Mouse (Mus musculus) MEL (cell line): ENCODE measurements around the gene Gm13084. TPM values are rescaled to one million over a fixed set of nuclear protein-coding genes. Genes with fewer than 3 reads are reported as not detected.
"Not testable (repeated sequence)": the region's sequence is repeated elsewhere in the genome, so short reads cannot be mapped to it uniquely, and the experiment has no call there.

Experiments
- DNase-seq: peaks from one replicate; pipeline ENCODE4 v3.0.0; 2011; ENCODE audit warnings: low read depth, low spot score
- H3K27ac ChIP-seq: 2 replicates; pipeline ENCODE4 v1.5.1; 2012; ENCODE audit warnings: low read depth, mild to moderate bottlenecking, control low read depth, low read length, moderate library complexity; ENCODE audit not compliant: control insufficient read depth
- H3K27me3 ChIP-seq, 2 experiments: fragments of 150-350 bp in 1 of 2; sonication (generic) in 1 of 2; 2 replicates each; pipeline ENCODE4 v1.6.1; 2012; ENCODE audit warnings: low read length in 2 of 2, mild to moderate bottlenecking in 2 of 2, improper control_type of control experiment in 1 of 2, moderate library complexity in 1 of 2; ENCODE audit not compliant: insufficient read depth in 2 of 2, control insufficient read depth in 1 of 2
- H3K36me3 ChIP-seq, 2 experiments: 2 replicates each; pipeline ENCODE4 v1.6.1; 2012 to 2014; ENCODE audit warnings: low read length in 2 of 2, improper control_type of control experiment in 1 of 2, inconsistent platforms in 1 of 2, mild to moderate bottlenecking in 1 of 2; ENCODE audit not compliant: insufficient read depth in 2 of 2, control insufficient read depth in 1 of 2
- H3K4me1 ChIP-seq, 2 experiments: fragments of 150-350 bp in 1 of 2; sonication (generic) in 1 of 2; 2 replicates each; pipeline ENCODE4 v1.6.1; 2012; ENCODE audit warnings: low read length in 2 of 2, improper control_type of control experiment in 1 of 2, mild to moderate bottlenecking in 1 of 2; ENCODE audit not compliant: insufficient read depth in 2 of 2, control insufficient read depth in 1 of 2
- H3K4me3 ChIP-seq, 2 experiments: fragments of 150-350 bp in 1 of 2; sonication (generic) in 1 of 2; 2 replicates each; pipeline ENCODE4 v1.5.1; 2012; ENCODE audit warnings: low read depth in 2 of 2, low read length in 2 of 2, mild to moderate bottlenecking in 2 of 2, moderate library complexity in 2 of 2, control low read depth in 1 of 2, improper control_type of control experiment in 1 of 2; ENCODE audit not compliant: control insufficient read depth in 1 of 2, insufficient read depth in 1 of 2
- H3K79me2 ChIP-seq: 2 replicates; pipeline ENCODE4 v1.6.1; 2012; ENCODE audit warnings: mild to moderate bottlenecking, low read length, moderate library complexity; ENCODE audit not compliant: control insufficient read depth, poor library complexity, insufficient read depth
- H3K9ac ChIP-seq: 2 replicates; pipeline ENCODE4 v1.6.1; 2012; ENCODE audit warnings: low read depth, mild to moderate bottlenecking, control low read depth, low read length, moderate library complexity; ENCODE audit not compliant: control insufficient read depth, poor library complexity, severe bottlenecking
- H3K9me3 ChIP-seq: fragments of 150-350 bp; sonication (generic); replicated peaks from 2 replicates; pipeline ENCODE4 v1.6.1; 2012; ENCODE audit warnings: mild to moderate bottlenecking, low read length, improper control_type of control experiment, moderate library complexity; ENCODE audit not compliant: insufficient read depth
- BHLHE40 ChIP-seq: IDR thresholded peaks from 2 replicates; pipeline ENCODE4 v1.6.1; 2012; ENCODE audit warnings: low read depth, mild to moderate bottlenecking, inconsistent platforms, low read length, improper control_type of control experiment, borderline replicate concordance
- E2F4 ChIP-seq: IDR thresholded peaks from 2 replicates; pipeline ENCODE4 v1.6.1; 2011; ENCODE audit warnings: low read depth, low read length, improper control_type of control experiment, borderline replicate concordance
- ELF1 ChIP-seq: IDR thresholded peaks from 2 replicates; pipeline ENCODE4 v1.6.1; 2014; ENCODE audit warnings: low read depth, mild to moderate bottlenecking, inconsistent platforms, low read length, improper control_type of control experiment, moderate library complexity
- EP300 ChIP-seq, 2 experiments: IDR thresholded peaks; 2 replicates each; pipeline ENCODE4 v1.6.1; 2011; ENCODE audit warnings: improper control_type of control experiment in 2 of 2, low read length in 2 of 2, low read depth in 1 of 2, mild to moderate bottlenecking in 1 of 2
- GABPA ChIP-seq: IDR thresholded peaks from 2 replicates; pipeline ENCODE4 v1.6.1; 2012; ENCODE audit warnings: low read depth, mild to moderate bottlenecking, inconsistent platforms, low read length, improper control_type of control experiment, moderate library complexity
- HCFC1 ChIP-seq: IDR thresholded peaks from 2 replicates; pipeline ENCODE4 v1.6.1; 2012; ENCODE audit warnings: low read depth, mild to moderate bottlenecking, inconsistent platforms, low read length, improper control_type of control experiment, moderate library complexity
- JUND ChIP-seq: IDR thresholded peaks from 2 replicates; pipeline ENCODE4 v1.6.1; 2011; ENCODE audit warnings: low read depth, mild to moderate bottlenecking, improper control_type of control experiment, low read length
- MAFK ChIP-seq: IDR thresholded peaks from 2 replicates; pipeline ENCODE4 v1.6.1; 2011; ENCODE audit warnings: low read depth, mild to moderate bottlenecking, low read length, improper control_type of control experiment, borderline replicate concordance
- MAX ChIP-seq: IDR thresholded peaks from 2 replicates; pipeline ENCODE4 v1.6.1; 2011; ENCODE audit warnings: low read length, improper control_type of control experiment
- NRF1 ChIP-seq: IDR thresholded peaks from 2 replicates; pipeline ENCODE4 v1.6.1; 2014; ENCODE audit warnings: low read depth, mild to moderate bottlenecking, inconsistent platforms, low read length, improper control_type of control experiment, moderate library complexity; ENCODE audit not compliant: poor library complexity, insufficient read depth, severe bottlenecking
- POLR2A ChIP-seq, 2 experiments: IDR thresholded peaks; 2 replicates each; pipeline ENCODE4 v1.6.1; 2011 to 2012; ENCODE audit warnings: low read length in 2 of 2, mild to moderate bottlenecking in 2 of 2, control low read depth in 1 of 2, improper control_type of control experiment in 1 of 2, low read depth in 1 of 2, moderate library complexity in 1 of 2; ENCODE audit not compliant: control insufficient read depth in 1 of 2, insufficient read depth in 1 of 2, poor library complexity in 1 of 2
- POLR2AphosphoS2 ChIP-seq: IDR thresholded peaks from 2 replicates; pipeline ENCODE4 v1.6.1; 2011; ENCODE audit warnings: low read length, improper control_type of control experiment
- RCOR1 ChIP-seq: IDR thresholded peaks from 2 replicates; pipeline ENCODE4 v1.6.1; 2012; ENCODE audit warnings: low read depth, mild to moderate bottlenecking, inconsistent platforms, low read length, improper control_type of control experiment
- SIN3A ChIP-seq: IDR thresholded peaks from 2 replicates; pipeline ENCODE4 v1.6.1; 2012; ENCODE audit warnings: low read length, improper control_type of control experiment, inconsistent platforms
- SMC3 ChIP-seq: IDR thresholded peaks from 2 replicates; pipeline ENCODE4 v1.6.1; 2011; ENCODE audit warnings: low read depth, low read length, improper control_type of control experiment
- TCF12 ChIP-seq: IDR thresholded peaks from 2 replicates; pipeline ENCODE4 v1.6.1; 2014; ENCODE audit warnings: low read depth, mild to moderate bottlenecking, inconsistent platforms, low read length, improper control_type of control experiment, moderate library complexity
- ZC3H11A ChIP-seq: IDR thresholded peaks from 2 replicates; pipeline ENCODE4 v1.6.1; 2012; ENCODE audit warnings: low read depth, mild to moderate bottlenecking, inconsistent platforms, low read length, improper control_type of control experiment
- ZKSCAN1 ChIP-seq: IDR thresholded peaks from 2 replicates; pipeline ENCODE4 v1.6.1; 2012; ENCODE audit warnings: low read depth, mild to moderate bottlenecking, inconsistent platforms, low read length, improper control_type of control experiment, moderate library complexity
- ZNF384 ChIP-seq: IDR thresholded peaks from 2 replicates; pipeline ENCODE4 v1.6.1; 2012; ENCODE audit warnings: low read depth, mild to moderate bottlenecking, inconsistent platforms, low read length, improper control_type of control experiment
- polyA plus RNA-seq, 2 experiments: library from polyadenylated mRNA; stranded (reverse) in 1 of 2; unstranded in 1 of 2; fragments of >175 nt in 1 of 2; fragments of >200 nt in 1 of 2; gene quantifications; 2 replicates each; pipeline versions ENCODE4 v1.2.1 to v1.2.4; 2012; ENCODE audit warnings: low replicate concordance in 2 of 2, low read depth in 1 of 2; ENCODE audit not compliant: insufficient read length in 2 of 2, insufficient read depth in 1 of 2, missing spikeins in 1 of 2
- total RNA-seq: library from RNA; depleted of rRNA; stranded (reverse); fragments of 300-350 nt; gene quantifications from 2 replicates; pipeline ENCODE4 v1.2.3, GENCODE M21; 2012; rRNA removed

The Gm13084 gene
- total RNA-seq: not detected in 2 replicates
- not detected for polyA plus RNA-seq

DNA sequence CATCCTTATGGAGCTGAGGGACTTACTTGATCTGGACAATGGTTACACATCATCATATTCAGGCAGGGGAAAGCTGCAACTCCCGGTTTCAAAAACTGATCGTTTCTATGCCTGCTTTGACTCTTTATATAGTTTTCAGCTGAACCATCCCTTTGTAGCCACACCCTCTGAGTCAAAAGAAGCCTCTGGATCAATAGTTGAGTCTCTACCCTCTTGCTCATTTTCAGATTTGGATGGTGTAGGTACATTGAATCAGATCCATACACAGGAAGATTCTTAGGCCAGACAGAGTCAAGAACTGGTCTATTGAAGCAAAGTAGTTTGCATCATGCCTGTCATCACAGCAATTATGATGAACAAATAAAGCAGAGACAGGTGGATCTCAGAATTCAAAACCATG lies at the start of gene Gm13084:
Gene Gm13084 (minus strand): TSS at position 101 of the 400 bp plus-strand sequence.
- Histone ChIP-seq H3K4me3 (no peak within 1 kb of the TSS), H3K36me3 (no peaks in the 10 kb centered on the region), H3K9ac (no peak within 1 kb of the TSS), H3K27ac (no peak within 1 kb of the TSS), H3K79me2 (no peaks in the 10 kb centered on the region), H3K9me3 (no peaks in the 10 kb centered on the region), H3K27me3 (no peaks in the 10 kb centered on the region), H3K4me1 (no peaks in the 10 kb centered on the region)
- no peak for DNase-seq
- TF ChIP-seq ZNF384: no peak
- no peak for TF ChIP-seq NRF1
- TF ChIP-seq SIN3A: no peak
- TF ChIP-seq POLR2A (IDR thresholded peaks at IDR 0.05; ENCODE audit: control insufficient read depth in 1 of 2, insufficient read depth in 1 of 2, low read depth in 1 of 2, low read length in 2 of 2, poor library complexity in 1 of 2): no peak
- no peak for TF ChIP-seq ELF1
- TF ChIP-seq E2F4: no peak
- no peak for TF ChIP-seq TCF12
- TF ChIP-seq EP300 (IDR thresholded peaks at IDR 0.05; ENCODE audit: low read depth in 1 of 2, low read length in 2 of 2): no peak
- TF ChIP-seq HCFC1: no peak
- no peak for TF ChIP-seq ZC3H11A
- TF ChIP-seq JUND: no peak
- no peak for TF ChIP-seq ZKSCAN1
- TF ChIP-seq POLR2AphosphoS2: no peak
- no peak for TF ChIP-seq MAX
- TF ChIP-seq RCOR1: no peak
- no peak for TF ChIP-seq SMC3
- TF ChIP-seq BHLHE40: no peak
- TF ChIP-seq GABPA: no peak
- no peak for TF ChIP-seq MAFK

DNA sequence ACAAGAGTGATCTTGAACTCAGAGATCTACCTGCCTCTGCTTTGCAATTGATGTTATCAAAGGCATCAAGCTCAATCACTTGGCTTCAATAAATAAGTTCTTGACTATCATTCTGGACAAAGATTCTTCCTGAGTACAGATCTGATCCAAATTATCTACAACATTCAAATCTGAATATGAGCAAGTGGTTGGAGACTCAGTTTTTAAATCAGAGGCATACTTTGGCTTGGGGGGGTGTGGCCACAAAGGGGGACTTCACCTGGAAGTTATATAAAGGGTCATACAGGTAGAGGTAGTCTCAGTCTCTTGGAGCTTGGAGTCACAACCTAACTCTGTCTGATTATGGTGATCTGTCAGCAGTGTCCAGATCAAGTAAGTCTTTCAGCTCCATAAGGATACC lies 30.3 kb upstream of the Gm13084 start, which contains the start of gene Gm13103:
Gene Gm13103 (plus strand): TSS at position 301 of the 400 bp plus-strand sequence.
- H3K4me3 ChIP-seq, H3K9ac ChIP-seq, H3K27ac ChIP-seq, H3K9me3 ChIP-seq, H3K27me3 ChIP-seq, H3K36me3 ChIP-seq, H3K4me1 ChIP-seq, H3K79me2 ChIP-seq, DNase-seq: not testable (repeated sequence)

DNA sequence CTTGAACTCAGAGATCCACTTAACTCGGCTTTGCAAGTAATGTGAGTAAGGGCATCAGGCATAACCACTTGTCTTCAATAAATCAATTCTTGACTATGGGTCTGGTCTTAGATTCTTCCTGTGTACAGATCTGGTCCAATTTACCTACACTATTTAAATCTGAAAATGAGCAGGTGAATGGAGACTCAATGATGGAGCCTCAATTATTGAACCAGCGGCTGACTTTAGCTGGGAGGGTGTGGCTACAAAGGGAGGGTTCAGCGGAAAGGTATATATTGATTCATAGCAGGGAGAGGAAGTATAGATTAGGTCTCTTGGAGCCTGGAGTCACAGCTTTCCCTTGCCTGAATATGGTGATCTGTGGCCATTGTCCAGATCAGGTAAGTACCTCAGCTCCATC lies 26.8 kb downstream of the Gm13084 start, which contains the start of gene Gm13023:
Gene Gm13023 (plus strand): TSS at position 301 of the 400 bp plus-strand sequence.
- not testable (repeated sequence) for H3K4me1 ChIP-seq, H3K36me3 ChIP-seq, DNase-seq, H3K9me3 ChIP-seq, H3K9ac ChIP-seq, H3K27me3 ChIP-seq, H3K27ac ChIP-seq, H3K4me3 ChIP-seq, H3K79me2 ChIP-seq
